Mouse (Mus musculus) CD4-positive, CD25-positive, alpha-beta regulatory T cell, adult 4 months (primary cell): Measurements from ENCODE around the gene Clic1. TPM values are rescaled to one million over a fixed set of nuclear protein-coding genes. Genes with fewer than 3 reads are reported as not detected.
"Not testable (repeated sequence)": the region's sequence is repeated elsewhere in the genome, so short reads cannot be mapped to it uniquely, and the experiment has no call there.

Experiments
- ATAC-seq: one replicate; pipeline ENCODE4 v1.8.0; 2017
- polyA plus RNA-seq, 2 experiments: library from polyadenylated mRNA; unstranded; fragments of 100-300 nt; shearing (Covaris generic); gene quantifications; one replicate each; pipeline ENCODE4 v1.2.1; 2017

Gene Clic1
- 100 to 1,000 TPM; 490 to 619 TPM for polyA plus RNA-seq

- no peak for ATAC-seq
Observed at GRCm38 (mm10) chr17:35049561-35050016, at the start of gene Clic1. Clic1 (plus strand) TSS chr17:35049966.

- ATAC-seq = peak; percentile 76
Observed at GRCm38 (mm10) chr17:35000717-35001451, 48.9 kb upstream of the Clic1 start, which contains the start of gene Vars. Vars (plus strand) TSS chr17:35000987.

- no peak for ATAC-seq
Observed at GRCm38 (mm10) chr17:35001452-35002152, 48.2 kb upstream of the Clic1 start.

- peak; percentile 19 for ATAC-seq
Observed at GRCm38 (mm10) chr17:35002153-35002865, 47.5 kb upstream of the Clic1 start.

GRCm38 (mm10) chr17:35003022-35003838 lies 46.5 kb upstream of the Clic1 start:
- ATAC-seq = no peak

- no peak for ATAC-seq
Observed at GRCm38 (mm10) chr17:35004075-35004717, 45.6 kb upstream of the Clic1 start.

- no peak for ATAC-seq
Observed at GRCm38 (mm10) chr17:35005158-35005557, 44.6 kb upstream of the Clic1 start.

GRCm38 (mm10) chr17:35005902-35006301 lies 43.9 kb upstream of the Clic1 start:
- not testable (repeated sequence) for ATAC-seq

GRCm38 (mm10) chr17:35007387-35007991 lies 42.3 kb upstream of the Clic1 start:
- ATAC-seq = no peak

- ATAC-seq = no peak
Observed at GRCm38 (mm10) chr17:35009586-35009985, 40.2 kb upstream of the Clic1 start.

GRCm38 (mm10) chr17:35011440-35011839 lies 38.3 kb upstream of the Clic1 start:
- no peak for ATAC-seq

- ATAC-seq = no peak
Observed at GRCm38 (mm10) chr17:35012430-35012829, 37.3 kb upstream of the Clic1 start.

GRCm38 (mm10) chr17:35013221-35013620 lies 36.5 kb upstream of the Clic1 start:
- ATAC-seq = no peak

GRCm38 (mm10) chr17:35015296-35015695 lies 34.5 kb upstream of the Clic1 start:
- no peak for ATAC-seq

GRCm38 (mm10) chr17:35016376-35016775 lies 33.4 kb upstream of the Clic1 start, which contains the start of gene Vwa7:
Vwa7 (plus strand) TSS chr17:35016579.
- ATAC-seq = no peak

GRCm38 (mm10) chr17:35016791-35017705 lies 32.7 kb upstream of the Clic1 start:
- peak; percentile 70 for ATAC-seq

GRCm38 (mm10) chr17:35017706-35018030 lies 32.1 kb upstream of the Clic1 start:
- ATAC-seq = no peak

- no peak for ATAC-seq
Observed at GRCm38 (mm10) chr17:35018171-35018570, 31.6 kb upstream of the Clic1 start.

- no peak for ATAC-seq
Observed at GRCm38 (mm10) chr17:35019894-35020293, 29.9 kb upstream of the Clic1 start.

- ATAC-seq = no peak
Observed at GRCm38 (mm10) chr17:35020551-35020950, 29.2 kb upstream of the Clic1 start.
